Mouse (Mus musculus): ENCODE measurements at regions not wholly inside any gene's neighbourhood (a gene's known extent, or its start where the extent isn't known, plus 50 kb on each side); places are given as distances from the start of the nearest gene placed in this dataset.

DNA sequence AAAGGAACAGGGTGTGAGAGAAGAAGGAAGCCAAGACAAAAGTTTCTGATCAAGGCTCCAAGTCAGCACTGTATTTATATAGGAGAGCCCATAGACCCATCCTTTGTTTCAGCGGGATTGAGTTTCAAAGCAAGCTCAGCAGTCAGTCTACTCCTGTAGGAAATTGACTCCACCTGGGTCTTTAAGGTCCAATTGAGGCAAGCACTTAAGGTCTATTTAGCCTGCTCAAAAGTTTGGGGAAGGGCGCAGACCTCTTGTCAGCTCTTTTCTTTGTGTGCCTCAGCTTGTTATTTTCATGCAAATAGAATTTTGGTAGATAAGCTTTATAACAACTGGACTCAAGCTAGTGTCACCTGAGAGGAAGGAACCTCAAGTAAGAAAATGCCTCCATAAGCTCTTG lies 549.4 kb upstream of the Steap1 start:
- TF ChIP-seq CTCF (IDR thresholded peaks at IDR 0.05; ENCODE audit: low read depth, low read length) (no peak), POLR2A (IDR thresholded peaks at IDR 0.05; ENCODE audit: insufficient read depth, low read length) (no peak), EP300 (IDR thresholded peaks at IDR 0.05; ENCODE audit: insufficient read depth, low read depth, low read length) (no peak)
